Mouse (Mus musculus) limb, embryonic 11.5 days (tissue): Measurements from ENCODE around the gene Ispd. TPM values are rescaled to one million over a fixed set of nuclear protein-coding genes. Genes with fewer than 3 reads are reported as not detected.

Experiments used
- ATAC-seq: fragments of 200-750 bp; cut with Nextera tagmentation; 2 replicates; pipeline ENCODE4 v1.8.0; 2017; ENCODE audit warnings: low read depth; ENCODE audit not compliant: insufficient number of reproducible peaks, low FRiP score, low TSS enrichment
- DNase-seq: peaks from one replicate; pipeline ENCODE4 v3.0.0-alpha.2; 2015; ENCODE audit warnings: low spot score
- H3K27ac ChIP-seq: fragments of 300-500 bp; sonication (generic); replicated peaks from 2 replicates; pipeline ENCODE4 v1.5.1; 2014; ENCODE audit warnings: low read depth, mild to moderate bottlenecking, low read length
- H3K27me3 ChIP-seq: fragments of 300-500 bp; sonication (generic); 2 replicates; pipeline ENCODE4 v1.6.1; 2014; ENCODE audit warnings: mild to moderate bottlenecking, low read length, mixed read lengths; ENCODE audit not compliant: control insufficient read depth, insufficient read depth
- H3K36me3 ChIP-seq: fragments of 300-500 bp; sonication (generic); 2 replicates; pipeline ENCODE4 v1.6.1; 2014; ENCODE audit warnings: mild to moderate bottlenecking, low read length, moderate library complexity, mixed read lengths; ENCODE audit not compliant: control insufficient read depth, insufficient read depth
- H3K4me1 ChIP-seq: fragments of 300-500 bp; sonication (generic); 2 replicates; pipeline ENCODE4 v1.6.1; 2014; ENCODE audit warnings: low read length, mixed read lengths; ENCODE audit not compliant: control insufficient read depth, insufficient read depth
- H3K4me2 ChIP-seq: fragments of 300-500 bp; sonication (generic); 2 replicates; pipeline ENCODE4 v1.6.1; 2014; ENCODE audit warnings: low read depth, mild to moderate bottlenecking, moderate library complexity; ENCODE audit not compliant: severe bottlenecking
- H3K4me3 ChIP-seq: fragments of 300-500 bp; sonication (generic); 2 replicates; pipeline ENCODE4 v1.5.1; 2014; ENCODE audit warnings: low read depth, low read length
- H3K9ac ChIP-seq: fragments of 300-500 bp; sonication (generic); 2 replicates; pipeline ENCODE4 v1.6.1; 2014; ENCODE audit warnings: mild to moderate bottlenecking, low read length
- H3K9me3 ChIP-seq: fragments of 300-500 bp; sonication (generic); 2 replicates; pipeline ENCODE4 v1.6.1; 2016; ENCODE audit warnings: low read length; ENCODE audit not compliant: control insufficient read depth
- WGBS: fragments of 180-500 bp; shearing (Covaris S2); extraction: QIAGEN DNeasy Blood & Tissue Kit; methylation state at CpG from one replicate; pipeline ENCODE4 v1.1.7; 2014; 5-methylcytosine and 5-hydroxymethylcytosine counted together
- polyA plus RNA-seq: library from polyadenylated mRNA; unstranded; fragments of >200 nt; fragmentation: Nextera tagmentation; extraction: Ambion mirVana; gene quantifications from 2 replicates; pipeline ENCODE4 v1.2.1, GENCODE M21; 2014

Gene Ispd
- polyA plus RNA-seq, 1 experiment from 2014 or later, result 5.5 TPM

DNA sequence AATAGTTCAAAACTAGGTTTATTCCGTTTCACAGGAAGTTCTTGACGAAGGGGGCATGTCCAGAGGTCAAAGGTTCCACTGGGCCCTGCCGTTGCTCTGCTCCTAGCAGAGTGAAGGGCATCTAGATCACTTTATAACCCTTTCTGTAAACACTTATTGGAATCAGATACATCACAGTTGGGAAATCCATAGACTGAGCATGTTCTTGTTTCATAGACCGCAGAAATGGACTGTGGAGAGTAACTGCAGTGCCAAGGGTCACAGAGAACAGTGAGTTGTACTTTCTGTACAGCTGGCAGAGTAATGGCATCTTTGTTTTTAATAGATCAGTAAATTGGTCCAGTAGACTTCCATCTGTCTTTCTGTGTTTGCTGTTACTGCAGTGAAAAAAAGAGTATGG is 94.0 kb downstream of the Ispd start:
- no peak overlapping the region for H3K4me3 ChIP-seq
- DNase-seq (no peak), ATAC-seq (no peak)
- no peaks in the 10 kb centered on the region for H3K27me3 ChIP-seq
- H3K9ac ChIP-seq, result no peak overlapping the region
- H3K36me3 ChIP-seq, result no peaks in the 10 kb centered on the region
- WGBS, result 37% methylated on average over 4 of the region's 4 CpGs
- no peak overlapping the region for H3K27ac ChIP-seq
- H3K4me2 ChIP-seq, result no peak overlapping the region
- peaks cover 9% of the 10 kb centered on the region; the same call in 1 of the 2 replicates for H3K4me1 ChIP-seq
- no peaks in the 10 kb centered on the region for H3K9me3 ChIP-seq

GRCm38 (mm10) chr12:36476476-36476875 is 95.2 kb downstream of the Ispd start:
- peak; percentile 36 for DNase-seq
- H3K9me3 ChIP-seq, result no peaks in the 10 kb centered on the region
- no peak overlapping the region for H3K27ac ChIP-seq
- no peak overlapping the region for H3K9ac ChIP-seq
- no peaks in the 10 kb centered on the region for H3K27me3 ChIP-seq
- peak; percentile 67; the same call in 1 of the 2 replicates for ATAC-seq
- no peak overlapping the region for H3K4me2 ChIP-seq
- H3K36me3 ChIP-seq, result no peaks in the 10 kb centered on the region
- WGBS, result 24% methylated on average over 5 of the region's 5 CpGs
- peaks cover 9% of the 10 kb centered on the region; the same call in 1 of the 2 replicates for H3K4me1 ChIP-seq
- no peak overlapping the region for H3K4me3 ChIP-seq

GRCm38 (mm10) chr12:36477501-36477900 is 96.3 kb downstream of the Ispd start:
- WGBS, result 52% methylated on average over 6 of the region's 6 CpGs
- H3K4me2 ChIP-seq, result no peak overlapping the region
- H3K4me1 ChIP-seq, result peaks cover 9% of the 10 kb centered on the region; the same call in 1 of the 2 replicates
- no peak overlapping the region for H3K4me3 ChIP-seq
- no peaks in the 10 kb centered on the region for H3K9me3 ChIP-seq
- H3K27ac ChIP-seq, result no peak overlapping the region
- no peaks in the 10 kb centered on the region for H3K27me3 ChIP-seq
- no peak for DNase-seq
- no peak overlapping the region for H3K9ac ChIP-seq
- no peak for ATAC-seq
- no peaks in the 10 kb centered on the region for H3K36me3 ChIP-seq

DNA sequence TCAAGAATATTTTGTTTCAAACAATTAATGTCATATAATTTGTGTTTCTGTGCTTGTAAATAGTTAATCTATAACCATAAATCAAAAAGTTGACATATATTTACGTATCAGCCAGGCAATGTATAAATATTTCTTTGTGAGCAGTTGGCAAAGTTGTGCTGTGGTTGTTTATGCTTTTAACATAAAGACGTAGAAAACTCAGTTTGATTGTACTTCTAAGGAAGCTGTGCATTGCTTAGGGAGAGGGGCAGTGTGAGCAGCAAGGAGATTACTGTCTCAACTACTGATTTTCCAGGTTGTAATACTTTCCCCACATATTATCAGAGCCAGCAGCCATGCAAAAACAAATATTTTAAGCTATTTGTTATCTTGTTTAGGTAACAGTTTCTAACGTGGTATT is 96.7 kb downstream of the Ispd start:
- H3K9ac ChIP-seq, result no peak overlapping the region
- no peak overlapping the region for H3K4me3 ChIP-seq
- H3K36me3 ChIP-seq, result no peaks in the 10 kb centered on the region
- no peak overlapping the region for H3K27ac ChIP-seq
- H3K27me3 ChIP-seq, result no peaks in the 10 kb centered on the region
- no peaks in the 10 kb centered on the region for H3K9me3 ChIP-seq
- DNase-seq, result no peak
- WGBS, result 66% methylated on average over 3 of the region's 3 CpGs
- H3K4me2 ChIP-seq, result no peak overlapping the region
- peaks cover 9% of the 10 kb centered on the region; the same call in 1 of the 2 replicates for H3K4me1 ChIP-seq
- ATAC-seq, result no peak

- ATAC-seq (no peak), DNase-seq (no peak)
- Histone ChIP-seq H3K27me3 (no peaks in the 10 kb centered on the region), H3K4me2 (no peak overlapping the region), H3K36me3 (no peaks in the 10 kb centered on the region), H3K9me3 (no peaks in the 10 kb centered on the region), H3K4me3 (no peak overlapping the region), H3K9ac (no peak overlapping the region), H3K27ac (no peak overlapping the region), H3K4me1 (no peaks in the 10 kb centered on the region)
- 86% methylated on average over 3 of the region's 3 CpGs for WGBS
These were observed 100.5 kb downstream of the Ispd start for GRCm38 (mm10) chr12:36481742-36482141.

GRCm38 (mm10) chr12:36483346-36483745 is 102.1 kb downstream of the Ispd start:
- no peaks in the 10 kb centered on the region for H3K27me3 ChIP-seq
- ATAC-seq, result no peak
- no peak overlapping the region for H3K9ac ChIP-seq
- peak; percentile 29 for DNase-seq
- no peaks in the 10 kb centered on the region for H3K36me3 ChIP-seq
- no peaks in the 10 kb centered on the region for H3K9me3 ChIP-seq
- no peaks in the 10 kb centered on the region for H3K4me1 ChIP-seq
- no peak overlapping the region for H3K4me2 ChIP-seq
- no peak overlapping the region for H3K4me3 ChIP-seq
- WGBS, result 22% methylated on average over 2 of the region's 2 CpGs
- H3K27ac ChIP-seq, result no peak overlapping the region

DNA sequence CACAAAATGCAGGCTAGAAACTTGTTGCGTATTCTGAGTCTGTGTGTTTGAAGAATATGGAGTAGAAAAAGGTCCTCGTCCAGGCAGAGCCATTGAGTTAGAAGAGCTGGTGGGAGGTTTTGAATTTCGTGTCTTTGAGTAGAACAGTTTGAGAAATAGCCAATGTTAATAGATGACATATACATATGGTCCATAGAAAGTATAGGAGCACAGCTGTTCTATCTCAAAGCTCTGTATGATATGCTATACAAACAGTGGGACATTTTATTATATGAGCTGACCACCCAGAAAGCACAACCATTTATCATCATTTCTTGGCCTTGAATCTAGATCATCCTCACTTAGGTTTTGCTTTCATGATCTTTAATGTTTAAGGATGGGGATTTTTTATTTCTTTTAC is 116.3 kb downstream of the Ispd start:
- ATAC-seq, result no peak
- H3K27ac ChIP-seq, result no peak overlapping the region
- no peak overlapping the region for H3K9ac ChIP-seq
- H3K4me2 ChIP-seq, result no peak overlapping the region
- H3K9me3 ChIP-seq, result no peaks in the 10 kb centered on the region
- H3K4me3 ChIP-seq, result no peak overlapping the region
- no peaks in the 10 kb centered on the region for H3K36me3 ChIP-seq
- no peaks in the 10 kb centered on the region for H3K27me3 ChIP-seq
- no peak for DNase-seq
- WGBS, result 85% methylated on average over 3 of the region's 3 CpGs
- no peaks in the 10 kb centered on the region for H3K4me1 ChIP-seq

- Histone ChIP-seq H3K4me3 (no peak overlapping the region), H3K36me3 (no peaks in the 10 kb centered on the region), H3K27me3 (no peaks in the 10 kb centered on the region), H3K4me1 (no peaks in the 10 kb centered on the region), H3K9me3 (no peaks in the 10 kb centered on the region), H3K4me2 (no peak overlapping the region), H3K9ac (no peak overlapping the region), H3K27ac (no peak overlapping the region)
- WGBS, result 89% methylated on average over 7 of the region's 7 CpGs
- DNase-seq (no peak), ATAC-seq (no peak)
These were observed 126.1 kb downstream of the Ispd start for GRCm38 (mm10) chr12:36507111-36507903.
